Mouse (Mus musculus) R1 (cell line): ENCODE measurements around the gene Ctbs.

Experiments used
- DNase-seq: peaks from one replicate; pipeline ENCODE4 v3.0.0-alpha.2; 2018; ENCODE audit warnings: low read depth, low spot score

Ctbs gene

GRCm38 (mm10) chr3:146433681-146434350 lies 15.8 kb upstream of the Ctbs start:
- no peak for DNase-seq

GRCm38 (mm10) chr3:146434686-146435085 lies 14.9 kb upstream of the Ctbs start:
- DNase-seq = no peak

- DNase-seq = no peak
These were observed 14.1 kb upstream of the Ctbs start for GRCm38 (mm10) chr3:146435533-146435932.

GRCm38 (mm10) chr3:146436114-146436513 lies 13.5 kb upstream of the Ctbs start:
- DNase-seq = no peak

- no peak for DNase-seq
These were observed 9.6 kb upstream of the Ctbs start for GRCm38 (mm10) chr3:146440011-146440410.

GRCm38 (mm10) chr3:146440422-146440821 lies 9.2 kb upstream of the Ctbs start:
- no peak for DNase-seq

GRCm38 (mm10) chr3:146442484-146442883 lies 7.1 kb upstream of the Ctbs start:
- DNase-seq = no peak

GRCm38 (mm10) chr3:146442936-146443335 lies 6.7 kb upstream of the Ctbs start:
- DNase-seq = no peak

GRCm38 (mm10) chr3:146443380-146443779 lies 6.2 kb upstream of the Ctbs start:
- no peak for DNase-seq

GRCm38 (mm10) chr3:146444880-146445279 lies 4.7 kb upstream of the Ctbs start:
- no peak for DNase-seq

- no peak for DNase-seq
These were observed 2.4 kb upstream of the Ctbs start for GRCm38 (mm10) chr3:146447156-146447555.

- DNase-seq = no peak
These were observed 2.0 kb upstream of the Ctbs start for GRCm38 (mm10) chr3:146447598-146447997.

- DNase-seq = no peak
These were observed 1.2 kb upstream of the Ctbs start for GRCm38 (mm10) chr3:146448372-146448771.

- DNase-seq = no peak
These were observed 626 bp upstream of the Ctbs start for GRCm38 (mm10) chr3:146448969-146449368.

- DNase-seq = peak; percentile 94
These were observed 811 bp downstream of the Ctbs start for GRCm38 (mm10) chr3:146450371-146450841.

GRCm38 (mm10) chr3:146451375-146451774 lies 1.8 kb downstream of the Ctbs start:
- DNase-seq = peak; percentile 47

GRCm38 (mm10) chr3:146462939-146463338 lies 13.3 kb downstream of the Ctbs start:
- DNase-seq = peak; percentile 31

GRCm38 (mm10) chr3:146469226-146469625 lies 19.6 kb downstream of the Ctbs start:
- DNase-seq = peak; percentile 74

- peak; percentile 25 for DNase-seq
These were observed 23.1 kb downstream of the Ctbs start for GRCm38 (mm10) chr3:146472657-146473056.

GRCm38 (mm10) chr3:146473741-146474140 lies 24.1 kb downstream of the Ctbs start:
- DNase-seq = no peak

- no peak for DNase-seq
These were observed 24.8 kb downstream of the Ctbs start for GRCm38 (mm10) chr3:146474428-146474827.

- DNase-seq = no peak
These were observed 32.4 kb downstream of the Ctbs start for GRCm38 (mm10) chr3:146482044-146482443.

- DNase-seq = peak; percentile 67
These were observed 36.9 kb downstream of the Ctbs start for GRCm38 (mm10) chr3:146486464-146486863.

- no peak for DNase-seq
These were observed 45.3 kb downstream of the Ctbs start for GRCm38 (mm10) chr3:146494941-146495340.
